Mouse (Mus musculus) bone marrow, adult 2 months (tissue): ENCODE measurements at regions not wholly inside any gene's neighbourhood (a gene's known extent, or its start where the extent isn't known, plus 50 kb on each side); places are given as distances from the start of the nearest gene placed in this dataset.
"Not testable (repeated sequence)": the region's sequence is repeated elsewhere in the genome, so short reads cannot be mapped to it uniquely, and the experiment has no call there.

Experiments used
- H3K27ac ChIP-seq: fragments of 200-500 bp; 2 replicates; pipeline ENCODE4 v1.5.1; 2012; ENCODE audit warnings: low read depth, mild to moderate bottlenecking, control low read depth, inconsistent platforms, low read length; ENCODE audit not compliant: control insufficient read depth, poor library complexity, insufficient read depth
- H3K4me1 ChIP-seq: fragments of 200-500 bp; 2 replicates; pipeline ENCODE4 v1.6.1; 2011; ENCODE audit warnings: low read length; ENCODE audit not compliant: control insufficient read depth, insufficient read depth
- H3K4me3 ChIP-seq: fragments of 200-500 bp; replicated peaks from 2 replicates; pipeline ENCODE3; 2011; ENCODE audit warnings: mild to moderate bottlenecking, low read depth, low read length, control low read depth; ENCODE audit not compliant: control insufficient read depth
- CTCF ChIP-seq: fragments of 200-500 bp; IDR thresholded peaks from 2 replicates; pipeline ENCODE4 v1.5.1; 2011; ENCODE audit warnings: low read length, control low read depth; ENCODE audit not compliant: control insufficient read depth, insufficient read depth
- POLR2A ChIP-seq: fragments of 200-500 bp; IDR thresholded peaks from 2 replicates; pipeline ENCODE4 v1.6.1; 2011; ENCODE audit warnings: low read depth, mild to moderate bottlenecking, control low read depth, low read length, borderline replicate concordance; ENCODE audit not compliant: control insufficient read depth
- WGBS: fragments of 180-500 bp; shearing (Covaris S2); methylation state at CpG from one replicate; pipeline ENCODE4 v1.1.7; 2018; 5-methylcytosine and 5-hydroxymethylcytosine counted together

DNA sequence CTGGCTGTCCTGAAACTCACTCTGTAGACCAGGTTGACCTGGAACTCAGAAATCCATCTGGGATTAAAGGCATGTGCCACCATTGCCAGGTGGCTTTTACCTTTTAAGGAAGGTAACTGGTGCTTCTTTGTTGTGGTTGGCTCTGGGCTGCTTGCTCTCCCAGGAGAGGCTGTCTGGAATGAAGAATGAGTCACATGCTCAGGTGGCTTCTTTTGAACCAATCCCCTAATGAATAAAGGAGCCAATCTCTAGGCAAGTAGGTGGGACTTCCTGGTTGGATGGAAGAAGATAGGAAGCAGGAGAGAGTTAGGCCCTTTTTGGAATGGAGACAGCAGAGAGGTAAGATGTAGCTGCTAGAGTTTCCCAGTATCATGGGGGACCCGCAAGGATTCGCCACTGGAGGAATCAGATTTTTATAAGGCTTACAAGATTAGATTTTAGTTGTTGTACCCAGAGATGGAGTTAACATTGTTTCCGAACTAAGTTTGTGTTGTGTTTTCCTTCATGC is 241.6 kb downstream of the Enc1 start:
- Histone ChIP-seq H3K4me3 (no peak overlapping the region), H3K4me1 (no peaks in the 10 kb centered on the region), H3K27ac (no peak overlapping the region)
- TF ChIP-seq CTCF (no peak), POLR2A (no peak)
- 96% methylated on average over 3 of the region's 3 CpGs for WGBS

DNA sequence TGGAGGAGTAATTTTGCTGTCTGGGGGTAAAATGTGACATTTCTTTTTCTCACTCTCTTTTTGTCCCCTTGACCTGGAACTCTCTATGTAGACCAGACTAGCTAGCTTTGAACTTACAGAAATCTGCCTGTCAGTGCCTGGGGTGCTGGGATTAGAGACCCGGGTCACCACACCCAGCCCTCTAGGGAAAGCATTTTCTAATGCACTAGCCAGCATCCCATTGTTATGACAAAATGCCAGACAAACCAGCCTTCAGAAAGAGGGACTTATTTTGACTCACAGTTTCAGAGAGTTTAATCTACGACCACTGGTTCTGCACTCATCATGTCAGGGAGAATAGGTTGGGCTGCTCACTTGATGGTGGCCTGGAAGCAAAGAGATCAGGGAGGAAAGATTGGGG is 240.4 kb downstream of the Enc1 start:
- H3K4me1 ChIP-seq: no peaks in the 10 kb centered on the region
- 74% methylated on average over 2 of the region's 2 CpGs for WGBS
- no peak for TF ChIP-seq POLR2A
- TF ChIP-seq CTCF: no peak
- no peak overlapping the region for H3K27ac ChIP-seq
- no peak overlapping the region for H3K4me3 ChIP-seq

DNA sequence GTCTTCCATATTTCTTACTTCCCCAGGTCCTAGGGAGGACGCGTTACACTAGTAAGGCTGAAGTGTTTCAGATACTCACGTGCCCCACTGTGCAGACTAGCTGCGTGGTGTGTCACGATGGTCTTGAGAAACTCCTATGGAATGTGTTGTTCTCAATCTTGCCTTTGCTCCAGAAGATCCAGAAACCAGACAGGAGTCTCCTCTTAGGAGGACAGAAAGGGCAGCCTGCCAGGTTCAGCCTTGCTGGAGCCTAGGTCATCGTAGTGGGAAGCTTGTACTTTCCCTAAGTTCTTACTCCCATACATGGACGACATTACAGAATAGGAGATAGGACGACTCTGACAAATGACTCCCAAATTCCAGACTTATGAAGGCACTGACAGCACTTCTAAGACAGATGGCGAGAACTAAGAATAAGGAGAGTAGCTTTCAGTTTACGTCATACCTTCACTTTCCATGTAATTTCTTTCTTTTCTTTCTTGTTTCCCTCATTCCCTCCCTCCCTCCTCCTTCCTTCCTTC is 238.2 kb downstream of the Enc1 start:
- no peak overlapping the region for H3K27ac ChIP-seq
- H3K4me1 ChIP-seq: no peaks in the 10 kb centered on the region
- no peak overlapping the region for H3K4me3 ChIP-seq
- TF ChIP-seq CTCF (no peak), POLR2A (no peak)
- 87% methylated on average over 10 of the region's 10 CpGs for WGBS

DNA sequence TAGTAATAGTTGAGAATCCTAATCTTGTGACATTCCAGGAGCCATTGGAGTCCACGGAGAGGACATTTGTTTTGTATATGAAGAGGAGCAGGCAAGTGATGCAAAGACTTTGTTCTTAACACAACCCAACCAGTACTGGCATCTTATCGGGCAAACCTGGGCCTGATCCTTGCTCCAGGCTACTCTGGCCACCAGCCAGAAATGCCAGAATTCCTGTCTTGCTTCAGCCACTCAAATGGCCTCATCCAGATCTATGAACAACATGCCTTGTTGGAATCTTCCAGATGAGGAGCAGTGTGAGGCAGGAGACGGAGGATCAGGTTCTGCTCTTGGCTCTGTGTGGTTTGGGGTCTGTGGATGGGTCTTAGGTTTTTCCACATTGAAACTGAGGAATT is 233.1 kb downstream of the Enc1 start:
- 88% methylated on average over 3 of the region's 3 CpGs for WGBS
- Histone ChIP-seq H3K4me1 (no peaks in the 10 kb centered on the region; the same call in 1 of the 2 replicates), H3K4me3 (no peak overlapping the region), H3K27ac (no peak overlapping the region)
- TF ChIP-seq POLR2A (no peak), CTCF (no peak)

DNA sequence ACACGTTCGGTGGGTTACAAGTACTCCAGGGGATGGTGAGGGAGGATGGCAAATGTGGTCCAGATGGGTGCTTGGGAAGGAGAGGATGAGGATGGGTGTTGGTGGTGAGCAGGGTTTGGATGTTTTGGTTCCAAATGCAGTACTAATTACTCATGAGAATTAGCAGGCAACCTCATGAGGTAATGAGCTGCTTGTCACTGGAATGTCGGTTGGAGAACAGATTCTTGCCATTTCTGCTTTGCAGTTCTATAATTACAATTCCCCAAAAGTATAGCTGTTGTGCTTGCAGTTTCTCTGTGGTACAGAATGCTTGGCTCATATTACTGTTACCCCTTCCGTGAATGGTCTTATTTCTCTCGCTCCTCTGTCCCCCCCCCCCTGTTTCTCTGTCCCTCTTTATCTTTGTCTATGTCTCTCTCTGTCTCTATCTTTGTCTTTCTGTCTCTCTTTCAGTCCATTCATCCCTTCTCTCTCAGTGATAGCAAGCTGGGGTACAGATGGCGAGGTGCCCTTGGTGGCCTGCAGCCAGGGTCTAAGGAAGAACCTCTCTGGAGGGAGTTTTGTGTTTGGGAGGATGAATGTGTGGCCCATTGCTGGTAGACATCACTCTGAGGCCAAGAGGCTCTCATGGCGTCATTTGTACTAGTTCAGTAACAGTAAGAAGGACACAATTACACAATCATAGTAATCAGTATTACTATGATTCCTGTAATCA is 232.5 kb downstream of the Enc1 start:
- TF ChIP-seq POLR2A (no peak), CTCF (no peak)
- no peaks in the 10 kb centered on the region; the same call in 1 of the 2 replicates for H3K4me1 ChIP-seq
- H3K27ac ChIP-seq: no peak overlapping the region
- WGBS: 78% methylated on average over 7 of the region's 7 CpGs
- H3K4me3 ChIP-seq: no peak overlapping the region

DNA sequence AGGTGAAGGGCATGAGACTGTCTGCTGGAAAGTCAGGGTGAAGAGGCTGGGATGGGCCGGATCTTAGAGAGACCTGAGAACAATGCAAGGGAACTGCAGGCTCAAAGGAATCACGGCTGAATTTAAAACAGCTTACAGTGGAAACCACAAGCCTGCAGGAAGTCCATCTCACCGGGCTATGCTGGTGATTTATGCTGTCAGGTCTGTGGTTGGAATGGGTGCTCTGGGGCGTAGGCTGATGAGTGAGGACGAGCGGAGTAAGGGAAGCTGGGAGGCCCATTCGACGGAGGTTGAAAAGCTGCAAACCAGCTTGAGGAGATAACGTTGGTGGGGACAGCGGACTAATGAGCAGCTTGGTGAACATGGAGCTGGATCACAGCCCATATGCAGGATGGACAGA is 229.1 kb downstream of the Enc1 start:
- Histone ChIP-seq H3K27ac (no peak overlapping the region), H3K4me1 (no peaks in the 10 kb centered on the region; the same call in 1 of the 2 replicates), H3K4me3 (no peak overlapping the region)
- 7% methylated on average over 10 of the region's 10 CpGs for WGBS
- TF ChIP-seq CTCF (no peak), POLR2A (no peak)

DNA sequence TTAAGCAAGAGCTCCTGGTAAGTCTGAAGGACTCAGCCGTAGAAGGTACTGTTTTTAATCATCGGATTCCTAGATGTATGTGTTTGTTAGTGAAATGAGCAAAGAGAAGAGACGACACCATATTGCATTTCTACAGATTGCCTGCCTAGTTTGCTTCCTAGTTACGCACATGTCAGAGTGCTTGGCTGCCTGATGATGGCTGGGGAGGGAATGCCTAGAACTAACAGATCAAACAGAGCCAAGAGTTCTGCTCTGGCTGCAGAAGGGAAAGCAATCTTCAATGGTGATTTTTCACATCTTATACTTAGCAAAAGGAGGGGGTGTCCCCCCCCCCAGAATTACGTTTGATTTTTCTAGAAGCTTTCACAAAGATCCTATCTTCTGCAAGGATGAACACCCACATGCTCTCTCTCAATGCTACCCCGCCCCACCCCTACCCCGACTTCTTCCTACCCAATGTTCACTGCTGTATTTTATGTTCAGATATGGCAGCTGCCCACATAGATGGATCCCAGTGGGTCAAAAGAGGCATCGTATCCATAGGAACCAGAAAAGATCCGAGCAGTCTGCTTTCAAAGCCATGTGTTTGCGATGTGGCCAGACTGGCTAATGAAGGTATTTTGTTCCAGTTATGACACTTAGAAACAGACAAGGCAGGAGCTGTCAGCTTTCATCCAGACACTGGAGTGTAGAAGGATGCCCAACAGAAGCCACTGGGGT is 228.1 kb downstream of the Enc1 start:
- WGBS: 77% methylated on average over 10 of the region's 10 CpGs
- H3K4me3 ChIP-seq: no peak overlapping the region
- no peak overlapping the region for H3K27ac ChIP-seq
- no peak for TF ChIP-seq CTCF
- no peak for TF ChIP-seq POLR2A
- H3K4me1 ChIP-seq: no peaks in the 10 kb centered on the region; the same call in 1 of the 2 replicates

DNA sequence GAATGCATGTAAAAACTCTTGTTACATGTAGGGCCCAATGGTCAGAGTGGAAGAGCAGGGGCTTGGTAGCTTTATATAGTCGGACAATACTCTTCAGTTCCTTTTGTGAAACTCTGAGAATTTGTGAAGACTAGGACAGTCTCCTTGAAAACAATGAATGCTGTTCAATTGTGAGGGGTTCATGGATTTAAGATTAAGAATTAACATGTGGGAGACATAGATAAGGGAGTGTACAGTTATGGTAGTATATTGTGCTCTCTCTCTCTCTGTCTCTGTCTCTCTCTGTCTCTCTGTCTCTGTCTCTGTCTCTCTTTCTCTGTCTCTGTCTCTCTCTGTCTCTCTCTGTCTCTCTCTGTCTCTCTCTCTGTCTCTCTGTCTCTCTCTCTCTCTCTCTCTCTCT is 225.7 kb downstream of the Enc1 start:
- not testable (repeated sequence) for H3K4me3 ChIP-seq, H3K4me1 ChIP-seq, H3K27ac ChIP-seq
- WGBS: 70% methylated on average over 1 of the region's 1 CpGs
